Mouse (Mus musculus) midbrain, embryonic 16.5 days (tissue): Measurements from ENCODE around the gene Mars. TPM values are rescaled to one million over a fixed set of nuclear protein-coding genes. Genes with fewer than 3 reads are reported as not detected.

Experiments used
- ATAC-seq: fragments of 200-750 bp; cut with Nextera tagmentation; 2 replicates; pipeline ENCODE4 v1.8.0; 2017; ENCODE audit warnings: moderate TSS enrichment
- H3K27ac ChIP-seq: fragments of 300-500 bp; sonication (generic); 2 replicates; pipeline ENCODE4 v1.5.1; 2014; ENCODE audit warnings: mild to moderate bottlenecking, low read length, mixed read lengths
- H3K27me3 ChIP-seq: fragments of 300-500 bp; sonication (generic); 2 replicates; pipeline ENCODE4 v1.6.1; 2014; ENCODE audit warnings: low read depth, low read length, mixed read lengths; ENCODE audit not compliant: control insufficient read depth, insufficient read depth
- H3K36me3 ChIP-seq: fragments of 300-500 bp; sonication (generic); 2 replicates; pipeline ENCODE4 v1.6.1; 2014; ENCODE audit warnings: mild to moderate bottlenecking, low read length, moderate library complexity, mixed read lengths; ENCODE audit not compliant: control insufficient read depth, insufficient read depth
- H3K4me1 ChIP-seq: fragments of 300-500 bp; sonication (generic); 2 replicates; pipeline ENCODE4 v1.6.1; 2014; ENCODE audit warnings: mild to moderate bottlenecking, low read length, mixed read lengths; ENCODE audit not compliant: control insufficient read depth, insufficient read depth
- H3K4me2 ChIP-seq: fragments of 300-500 bp; sonication (generic); 2 replicates; pipeline ENCODE4 v1.6.1; 2014; ENCODE audit warnings: mild to moderate bottlenecking, low read length, mixed read lengths
- H3K4me3 ChIP-seq: fragments of 300-500 bp; sonication (generic); 2 replicates; pipeline ENCODE4 v1.5.1; 2014; ENCODE audit warnings: low read depth, mild to moderate bottlenecking, low read length, moderate library complexity, mixed read lengths
- H3K9ac ChIP-seq: fragments of 300-500 bp; sonication (generic); 2 replicates; pipeline ENCODE4 v1.6.1; 2014; ENCODE audit warnings: low read depth, low read length, mixed read lengths
- H3K9me3 ChIP-seq: fragments of 300-500 bp; sonication (generic); replicated peaks from 2 replicates; pipeline ENCODE4 v1.6.1; 2014; ENCODE audit warnings: mild to moderate bottlenecking, low read length, mixed read lengths; ENCODE audit not compliant: control insufficient read depth, poor library complexity, severe bottlenecking
- WGBS: fragments of 180-500 bp; shearing (Covaris S2); extraction: QIAGEN DNeasy Blood & Tissue Kit; methylation state at CpG from one replicate; pipeline ENCODE4 v1.1.7; 2014; 5-methylcytosine and 5-hydroxymethylcytosine counted together
- polyA plus RNA-seq: library from polyadenylated mRNA; unstranded; fragments of >200 nt; fragmentation: Nextera tagmentation; extraction: Ambion mirVana; gene quantifications from 2 replicates; pipeline ENCODE4 v1.2.1, GENCODE M21; 2015

Mars gene
- polyA plus RNA-seq, 1 experiment from 2014 or later = 123 TPM

- peaks cover 24% of the 10 kb centered on the region for H3K4me1 ChIP-seq
- H3K27me3 ChIP-seq = no peaks in the 10 kb centered on the region
- H3K27ac ChIP-seq = peak overlapping the region; percentile 96; the same call in 1 of the 2 replicates
- H3K9me3 ChIP-seq = no peaks in the 10 kb centered on the region
- WGBS = 38% methylated on average over 5 of the region's 5 CpGs
- peak overlapping the region; percentile 61; the same call in 1 of the 2 replicates for H3K9ac ChIP-seq
- no peak for ATAC-seq
- peak overlapping the region; percentile 63 for H3K4me3 ChIP-seq
- H3K4me2 ChIP-seq = peak overlapping the region; percentile 72
- H3K36me3 ChIP-seq = peaks cover 25% of the 10 kb centered on the region
These were observed 19.5 kb downstream of the Mars start for GRCm38 (mm10) chr10:127291881-127292638.

- Histone ChIP-seq H3K4me3 (peak overlapping the region; percentile 63), H3K36me3 (peaks cover 21% of the 10 kb centered on the region), H3K4me2 (peak overlapping the region; percentile 72), H3K4me1 (peaks cover 32% of the 10 kb centered on the region), H3K9ac (peak overlapping the region; percentile 61), H3K27ac (peak overlapping the region; percentile 96), H3K9me3 (no peaks in the 10 kb centered on the region), H3K27me3 (no peaks in the 10 kb centered on the region)
- peak; percentile 63 for ATAC-seq
- WGBS = 2% methylated on average over 19 of the region's 19 CpGs
These were observed 20.4 kb downstream of the Mars start for GRCm38 (mm10) chr10:127290930-127291880.

GRCm38 (mm10) chr10:127290307-127290929, 21.2 kb downstream of the Mars start:
- peaks cover 18% of the 10 kb centered on the region for H3K36me3 ChIP-seq
- peak overlapping the region; percentile 96 for H3K27ac ChIP-seq
- H3K4me2 ChIP-seq = peak overlapping the region; percentile 72
- peaks cover 37% of the 10 kb centered on the region for H3K4me1 ChIP-seq
- H3K27me3 ChIP-seq = no peaks in the 10 kb centered on the region
- H3K9ac ChIP-seq = peak overlapping the region; percentile 61
- peak overlapping the region; percentile 63 for H3K4me3 ChIP-seq
- WGBS = under 1% methylated on average over 45 of the region's 47 CpGs
- peak; percentile 92 for ATAC-seq
- H3K9me3 ChIP-seq = no peaks in the 10 kb centered on the region

GRCm38 (mm10) chr10:127289573-127290191, 21.9 kb downstream of the Mars start:
- H3K4me3 ChIP-seq = peak overlapping the region; percentile 63
- WGBS = 1% methylated on average over 15 of the region's 15 CpGs
- peak; percentile 6; the same call in 1 of the 2 replicates for ATAC-seq

GRCm38 (mm10) chr10:127288800-127289572, 22.6 kb downstream of the Mars start, which contains the start of gene Mbd6:
Gene Mbd6 (minus strand): TSS chr10:127289018.
- WGBS = 0% methylated on average over 28 of the region's 65 CpGs
- Histone ChIP-seq H3K9me3 (no peaks in the 10 kb centered on the region), H3K4me1 (peaks cover 37% of the 10 kb centered on the region), H3K27ac (peak within 1 kb of the TSS; percentile 96), H3K4me3 (peak within 1 kb of the TSS; percentile 63), H3K4me2 (peak within 1 kb of the TSS; percentile 72), H3K9ac (peak within 1 kb of the TSS; percentile 81), H3K36me3 (peaks cover 12% of the 10 kb centered on the region; the same call in 1 of the 2 replicates), H3K27me3 (no peaks in the 10 kb centered on the region)
- peak; percentile 3; the same call in 1 of the 2 replicates for ATAC-seq

More at GRCm38 (mm10) chr10:127289573-127290191, 21.9 kb downstream of the Mars start:
- H3K9ac ChIP-seq = peak overlapping the region; percentile 81
- peaks cover 37% of the 10 kb centered on the region for H3K4me1 ChIP-seq
- peaks cover 14% of the 10 kb centered on the region for H3K36me3 ChIP-seq
- no peaks in the 10 kb centered on the region for H3K9me3 ChIP-seq
- H3K4me2 ChIP-seq = peak overlapping the region; percentile 72
- H3K27ac ChIP-seq = peak overlapping the region; percentile 96
- H3K27me3 ChIP-seq = no peaks in the 10 kb centered on the region

GRCm38 (mm10) chr10:127288328-127288799, 23.2 kb downstream of the Mars start:
- Histone ChIP-seq H3K9me3 (no peaks in the 10 kb centered on the region), H3K4me3 (peak overlapping the region; percentile 63), H3K27me3 (no peaks in the 10 kb centered on the region), H3K4me2 (peak overlapping the region; percentile 72), H3K27ac (peak overlapping the region; percentile 96), H3K36me3 (peaks cover 16% of the 10 kb centered on the region), H3K4me1 (peaks cover 37% of the 10 kb centered on the region), H3K9ac (peak overlapping the region; percentile 81)
- 0% methylated on average over 15 of the region's 28 CpGs for WGBS
- ATAC-seq = peak; percentile 0; the same call in 1 of the 2 replicates

GRCm38 (mm10) chr10:127287936-127288293, 23.7 kb downstream of the Mars start:
- Histone ChIP-seq H3K36me3 (peaks cover 19% of the 10 kb centered on the region), H3K9ac (peak overlapping the region; percentile 81), H3K9me3 (no peaks in the 10 kb centered on the region), H3K27ac (peak overlapping the region; percentile 96), H3K27me3 (no peaks in the 10 kb centered on the region), H3K4me2 (peak overlapping the region; percentile 72), H3K4me1 (peaks cover 37% of the 10 kb centered on the region), H3K4me3 (peak overlapping the region; percentile 63)
- WGBS = 0% methylated on average over 3 of the region's 3 CpGs
- no peak for ATAC-seq
